Mouse (Mus musculus): Measurements from ENCODE around the gene Wnk4. TPM values are rescaled to one million over a fixed set of nuclear protein-coding genes. Genes with fewer than 3 reads are reported as not detected.
A peak's percentile ranks its signal among the peaks of the same experiment; 100 is the strongest.

The Wnk4 gene
- polyA plus RNA-seq, 1 experiment, result 1.8 TPM

- Histone ChIP-seq H3K4me1 (ENCODE audit: control insufficient read depth, insufficient read depth, low read length) (peaks cover 2% of the 10 kb centered on the region; the same call in 1 of the 2 replicates), H3K4me3 (ENCODE audit: insufficient read depth, low read length) (peak within 1 kb of the TSS; percentile 49), H3K27ac (ENCODE audit: insufficient read depth, low read length) (no peak within 1 kb of the TSS)
- TF ChIP-seq POLR2A (IDR thresholded peaks at IDR 0.05; ENCODE audit: low read depth, low read length) (peak; percentile 75), CTCF (IDR thresholded peaks at IDR 0.05; ENCODE audit: borderline replicate concordance, insufficient read depth, low read length) (no peak)
These were observed 34.2 kb upstream of the Wnk4 start, which contains the start of gene Ezh1 for GRCm38 (mm10) chr11:101226065-101226701. Gene Ezh1 (minus strand): TSS chr11:101226463.

GRCm38 (mm10) chr11:101229361-101229900 is 30.9 kb upstream of the Wnk4 start:
- Histone ChIP-seq H3K4me3 (ENCODE audit: insufficient read depth, low read length) (no peak overlapping the region), H3K4me1 (ENCODE audit: control insufficient read depth, insufficient read depth, low read length) (peaks cover 2% of the 10 kb centered on the region; the same call in 1 of the 2 replicates), H3K27ac (ENCODE audit: insufficient read depth, low read length) (no peak overlapping the region)
- TF ChIP-seq POLR2A (IDR thresholded peaks at IDR 0.05; ENCODE audit: low read depth, low read length) (no peak), CTCF (IDR thresholded peaks at IDR 0.05; ENCODE audit: borderline replicate concordance, insufficient read depth, low read length) (no peak)

- Histone ChIP-seq H3K4me3 (ENCODE audit: insufficient read depth, low read length) (no peak overlapping the region), H3K4me1 (ENCODE audit: control insufficient read depth, insufficient read depth, low read length) (peaks cover 2% of the 10 kb centered on the region; the same call in 1 of the 2 replicates), H3K27ac (ENCODE audit: insufficient read depth, low read length) (no peak overlapping the region)
- TF ChIP-seq CTCF (IDR thresholded peaks at IDR 0.05; ENCODE audit: borderline replicate concordance, insufficient read depth, low read length) (no peak), POLR2A (IDR thresholded peaks at IDR 0.05; ENCODE audit: low read depth, low read length) (no peak)
These were observed 30.3 kb upstream of the Wnk4 start for GRCm38 (mm10) chr11:101230061-101230511.

GRCm38 (mm10) chr11:101230526-101230925 is 29.8 kb upstream of the Wnk4 start:
- H3K4me3 ChIP-seq (ENCODE audit: insufficient read depth, low read length), result no peak overlapping the region

GRCm38 (mm10) chr11:101230991-101231871 is 29.1 kb upstream of the Wnk4 start:
- Histone ChIP-seq H3K27ac (ENCODE audit: insufficient read depth, low read length) (no peak overlapping the region), H3K4me1 (ENCODE audit: control insufficient read depth, insufficient read depth, low read length) (peaks cover 2% of the 10 kb centered on the region; the same call in 1 of the 2 replicates), H3K4me3 (ENCODE audit: insufficient read depth, low read length) (no peak overlapping the region)
- no peak for TF ChIP-seq POLR2A (IDR thresholded peaks at IDR 0.05; ENCODE audit: low read depth, low read length)
- TF ChIP-seq CTCF (IDR thresholded peaks at IDR 0.05; ENCODE audit: borderline replicate concordance, insufficient read depth, low read length), result no peak

More at GRCm38 (mm10) chr11:101230526-101230925, 29.8 kb upstream of the Wnk4 start:
- Histone ChIP-seq H3K27ac (ENCODE audit: insufficient read depth, low read length) (no peak overlapping the region), H3K4me1 (ENCODE audit: control insufficient read depth, insufficient read depth, low read length) (peaks cover 2% of the 10 kb centered on the region; the same call in 1 of the 2 replicates)
- TF ChIP-seq POLR2A (IDR thresholded peaks at IDR 0.05; ENCODE audit: low read depth, low read length) (no peak), CTCF (IDR thresholded peaks at IDR 0.05; ENCODE audit: borderline replicate concordance, insufficient read depth, low read length) (no peak)

GRCm38 (mm10) chr11:101232010-101232839 is 28.1 kb upstream of the Wnk4 start:
- Histone ChIP-seq H3K4me3 (ENCODE audit: insufficient read depth, low read length) (no peak overlapping the region), H3K4me1 (ENCODE audit: control insufficient read depth, insufficient read depth, low read length) (peaks cover 2% of the 10 kb centered on the region; the same call in 1 of the 2 replicates), H3K27ac (ENCODE audit: insufficient read depth, low read length) (no peak overlapping the region)
- no peak for TF ChIP-seq POLR2A (IDR thresholded peaks at IDR 0.05; ENCODE audit: low read depth, low read length)
- TF ChIP-seq CTCF (IDR thresholded peaks at IDR 0.05; ENCODE audit: borderline replicate concordance, insufficient read depth, low read length), result no peak

- peaks cover 2% of the 10 kb centered on the region; the same call in 1 of the 2 replicates for H3K4me1 ChIP-seq (ENCODE audit: control insufficient read depth, insufficient read depth, low read length)
- no peak overlapping the region for H3K4me3 ChIP-seq (ENCODE audit: insufficient read depth, low read length)
- H3K27ac ChIP-seq (ENCODE audit: insufficient read depth, low read length), result no peak overlapping the region
- TF ChIP-seq POLR2A (IDR thresholded peaks at IDR 0.05; ENCODE audit: low read depth, low read length) (no peak), CTCF (IDR thresholded peaks at IDR 0.05; ENCODE audit: borderline replicate concordance, insufficient read depth, low read length) (no peak)
These were observed 27.1 kb upstream of the Wnk4 start for GRCm38 (mm10) chr11:101233240-101233639.

GRCm38 (mm10) chr11:101234124-101234523 is 26.2 kb upstream of the Wnk4 start:
- TF ChIP-seq POLR2A (IDR thresholded peaks at IDR 0.05; ENCODE audit: low read depth, low read length), result no peak
- no peak for TF ChIP-seq CTCF (IDR thresholded peaks at IDR 0.05; ENCODE audit: borderline replicate concordance, insufficient read depth, low read length)
- H3K4me3 ChIP-seq (ENCODE audit: insufficient read depth, low read length), result no peak overlapping the region
- H3K27ac ChIP-seq (ENCODE audit: insufficient read depth, low read length), result no peak overlapping the region
- H3K4me1 ChIP-seq (ENCODE audit: control insufficient read depth, insufficient read depth, low read length), result peaks cover 2% of the 10 kb centered on the region; the same call in 1 of the 2 replicates

- no peak overlapping the region for H3K4me3 ChIP-seq (ENCODE audit: insufficient read depth, low read length)
- H3K27ac ChIP-seq (ENCODE audit: insufficient read depth, low read length), result no peak overlapping the region
- H3K4me1 ChIP-seq (ENCODE audit: control insufficient read depth, insufficient read depth, low read length), result peaks cover 2% of the 10 kb centered on the region; the same call in 1 of the 2 replicates
- TF ChIP-seq POLR2A (IDR thresholded peaks at IDR 0.05; ENCODE audit: low read depth, low read length), result no peak
- TF ChIP-seq CTCF (IDR thresholded peaks at IDR 0.05; ENCODE audit: borderline replicate concordance, insufficient read depth, low read length), result no peak
These were observed 24.9 kb upstream of the Wnk4 start for GRCm38 (mm10) chr11:101235429-101235828.

All from embryonic fibroblast, embryonic 13.5 days (primary cell).